ENCODE assay signal across 8 mouse cellular contexts in genomic region chr1:191396897-191397849, GRCm38 (mm10). TPM values are rescaled to one million over a fixed set of nuclear protein-coding genes. Genes with fewer than 3 reads are reported as not detected.
DNase-seq lines count a peak whose midpoint lies in the region; ATAC-seq and TF ChIP-seq lines count a peak whose summit lies in the region.

No protein-coding gene starts in this region.

- H3K9me3 ChIP-seq in kidney, embryonic 14.5 days (ENCODE audit: control insufficient read depth, low read length): no peaks in the 10 kb centered on the region
- H3K9me3 ChIP-seq in limb, embryonic 15.5 days: no peaks in the 10 kb centered on the region

- DNase-seq in A20 (ENCODE audit: low read depth, low spot score): peak; percentile 100
- peak; percentile 99 for DNase-seq in heart, adult 9 months (ENCODE audit: low spot score in 2 of 2)
- DNase-seq in monocyte, adult 2 months (ENCODE audit: low read depth in 1 of 2, low spot score in 2 of 2): peak; percentile 97
- peak; percentile 99 to 100 for DNase-seq in spleen, postnatal 36 days (ENCODE audit: low spot score in 2 of 2)

- peak overlapping the region; percentile 88 for H3K9ac ChIP-seq in kidney, embryonic 14.5 days (ENCODE audit: low read depth, low read length)
- peak overlapping the region; percentile 73 for H3K9ac ChIP-seq in limb, embryonic 15.5 days

- H3K4me3 ChIP-seq in bone marrow macrophage, adult 2 months (ENCODE audit: insufficient read depth, low read length): peak overlapping the region; percentile 99
- H3K4me3 ChIP-seq in embryonic fibroblast, embryonic 13.5 days (ENCODE audit: insufficient read depth, low read length): peak overlapping the region; percentile 64
- peak overlapping the region; percentile 78 for H3K4me3 ChIP-seq in kidney, embryonic 14.5 days (ENCODE audit: low read length)
- H3K4me3 ChIP-seq in limb, embryonic 15.5 days: peak overlapping the region; percentile 81

- TF ChIP-seq CTCF in bone marrow macrophage, adult 2 months (IDR thresholded peaks at IDR 0.05; ENCODE audit: low read depth, low read length): no peak
- TF ChIP-seq CTCF in embryonic fibroblast, embryonic 13.5 days (IDR thresholded peaks at IDR 0.05; ENCODE audit: borderline replicate concordance, insufficient read depth, low read length): no peak

- under 1% methylated on average over 70 of the region's 82 CpGs for WGBS in kidney, embryonic 14.5 days
- under 1% methylated on average over 77 of the region's 82 CpGs for WGBS in limb, embryonic 15.5 days

- 0 out of 2 replicates have a peak, but pooled peaks have one; percentile 33 for TF ChIP-seq POLR2A in bone marrow macrophage, adult 2 months (IDR thresholded peaks at IDR 0.05; ENCODE audit: borderline replicate concordance, low read depth, low read length)
- peak; percentile 86 for TF ChIP-seq POLR2A in embryonic fibroblast, embryonic 13.5 days (IDR thresholded peaks at IDR 0.05; ENCODE audit: low read depth, low read length)

- peak; percentile 98 for ATAC-seq in kidney, embryonic 14.5 days (ENCODE audit: low FRiP score, low TSS enrichment)
- ATAC-seq in limb, embryonic 15.5 days (ENCODE audit: insufficient number of reproducible peaks, low FRiP score, low TSS enrichment, low read depth): peak; percentile 99

- peaks cover 2% of the 10 kb centered on the region; the same call in 1 of the 2 replicates for H3K4me1 ChIP-seq in bone marrow macrophage, adult 2 months (ENCODE audit: control insufficient read depth, insufficient read depth, low read length)
- no peaks in the 10 kb centered on the region for H3K4me1 ChIP-seq in embryonic fibroblast, embryonic 13.5 days (ENCODE audit: control insufficient read depth, insufficient read depth, low read length)
- H3K4me1 ChIP-seq in kidney, embryonic 14.5 days (ENCODE audit: control insufficient read depth, insufficient read depth, low read length): 0 out of 2 replicates have a peak, but pooled peaks cover 3% of the 10 kb centered on the region
- 0 out of 2 replicates have a peak, but pooled peaks cover 11% of the 10 kb centered on the region for H3K4me1 ChIP-seq in limb, embryonic 15.5 days

- peak overlapping the region; percentile 62 for H3K4me2 ChIP-seq in kidney, embryonic 14.5 days (replicated peaks; ENCODE audit: low read depth, low read length)
- peak overlapping the region; percentile 74 for H3K4me2 ChIP-seq in limb, embryonic 15.5 days

- no peaks in the 10 kb centered on the region for H3K27me3 ChIP-seq in kidney, embryonic 14.5 days (ENCODE audit: control insufficient read depth, insufficient read depth, low read length)
- no peaks in the 10 kb centered on the region for H3K27me3 ChIP-seq in limb, embryonic 15.5 days

- H3K36me3 ChIP-seq in kidney, embryonic 14.5 days (ENCODE audit: control insufficient read depth, insufficient read depth, low read length): no peaks in the 10 kb centered on the region
- H3K36me3 ChIP-seq in limb, embryonic 15.5 days: no peaks in the 10 kb centered on the region

- peak overlapping the region; percentile 94 for H3K27ac ChIP-seq in bone marrow macrophage, adult 2 months (ENCODE audit: insufficient read depth, low read depth, low read length)
- H3K27ac ChIP-seq in embryonic fibroblast, embryonic 13.5 days (ENCODE audit: insufficient read depth, low read length): peak overlapping the region; percentile 90
- H3K27ac ChIP-seq in kidney, embryonic 14.5 days (ENCODE audit: low read depth, low read length): peak overlapping the region; percentile 95
- H3K27ac ChIP-seq in limb, embryonic 15.5 days: peak overlapping the region; percentile 98

RNA-seq across cellular contexts. Expression of gene Ppp2r5a, which starts 5.9 kb away (rescaled TPM):
- 113 and 117 TPM in 2 replicates for polyA plus RNA-seq in bone marrow macrophage, adult 2 months (2012; ENCODE audit: insufficient read depth, insufficient read length, missing spikeins)
- polyA plus RNA-seq in embryonic fibroblast, embryonic 13.5 days (2011; ENCODE audit: insufficient read length, low read depth, missing spikeins): 42.3 and 60.4 TPM in 2 replicates
- 24.6 and 25.0 TPM in 2 replicates for polyA plus RNA-seq in kidney, embryonic 14.5 days (2014; fragmentation: Nextera tagmentation; extraction: Ambion mirVana)
- 19.0 and 20.6 TPM in 2 replicates for polyA plus RNA-seq in limb, embryonic 15.5 days (2015; fragmentation: Nextera tagmentation; extraction: Ambion mirVana)

Comparison
In these comparisons a context has a peak if more than half of its experiments do, and no peak if none do; other contexts are left out.
1. Peak in every context shown above with its lines: DNase-seq, ATAC-seq, H3K4me3 ChIP-seq and H3K27ac ChIP-seq.